Mouse (Mus musculus) embryo, embryonic 11.5 days (tissue): Measurements from ENCODE around the gene Ptpre.

Source experiments
- DNase-seq: peaks from one replicate; pipeline ENCODE4 v3.0.0-alpha.2; 2012; ENCODE audit warnings: low read depth, low spot score

Ptpre gene

DNA sequence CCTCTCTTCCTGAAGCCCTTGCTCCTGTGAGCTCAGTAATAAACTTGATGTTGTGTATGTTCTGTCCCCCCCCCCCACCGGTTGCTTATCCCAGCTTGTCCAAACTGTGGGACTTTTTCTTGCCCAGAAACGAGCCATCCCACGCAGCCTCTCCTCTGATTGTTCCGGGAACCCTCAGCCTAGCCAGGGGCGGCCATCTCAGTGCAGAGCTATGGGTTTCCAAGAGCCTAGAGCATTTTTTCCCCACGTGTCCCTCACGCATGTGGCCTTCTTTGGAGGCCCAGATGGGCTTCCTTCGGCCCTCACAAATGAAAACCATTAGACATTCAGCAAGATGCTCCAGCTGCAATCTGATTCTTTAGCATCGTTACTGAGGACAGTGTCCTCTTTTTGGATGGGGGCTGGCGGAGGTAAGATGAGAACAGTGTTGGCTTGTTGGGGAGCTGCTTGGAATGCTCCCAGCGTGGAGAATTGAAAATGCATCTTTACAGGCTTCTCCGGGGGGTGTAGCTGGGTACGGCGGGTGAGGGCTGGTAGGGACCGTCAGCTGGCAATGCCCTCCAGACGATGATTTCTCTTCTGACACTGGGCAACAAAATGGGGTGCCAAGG is 41.5 kb downstream of the Ptpre start:
- no peak for DNase-seq

DNA sequence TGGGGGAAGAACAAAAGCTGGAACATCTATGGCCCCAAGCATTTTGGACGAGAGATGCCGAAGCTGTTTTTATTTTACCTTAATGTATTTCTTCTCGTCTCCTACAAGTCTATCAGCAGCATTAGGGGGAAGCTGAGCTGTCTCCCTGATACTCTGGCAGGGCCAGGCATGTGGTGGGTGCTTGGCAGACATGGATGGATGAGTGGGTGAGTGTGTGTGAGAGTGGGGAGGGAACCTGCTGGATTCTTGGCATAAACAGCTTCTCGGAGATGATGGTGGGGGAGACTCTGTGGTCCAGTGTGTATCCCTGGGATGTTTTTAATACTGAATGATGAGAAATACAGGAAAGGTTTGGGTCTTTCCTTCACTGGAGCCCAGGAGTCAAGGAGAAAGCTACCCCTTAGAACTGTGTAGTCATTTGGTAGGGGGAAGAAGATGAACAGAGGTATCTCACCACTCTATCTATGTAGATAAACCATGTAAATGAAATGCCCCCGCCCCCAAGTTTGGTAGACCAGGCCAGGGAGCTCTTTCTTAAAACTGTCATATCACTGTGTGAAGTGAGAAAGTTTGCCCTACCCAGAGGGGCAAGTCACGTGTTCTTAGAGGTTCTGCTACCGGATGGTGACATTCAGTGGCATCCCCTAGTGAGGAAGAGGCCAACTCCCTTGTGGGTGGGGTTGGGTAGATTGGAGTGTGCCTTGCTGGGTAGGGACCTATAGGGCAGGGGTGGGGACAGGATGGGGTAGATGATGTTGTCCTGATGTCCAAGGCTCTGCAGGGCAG is 43.2 kb downstream of the Ptpre start:
- DNase-seq, result no peak

DNA sequence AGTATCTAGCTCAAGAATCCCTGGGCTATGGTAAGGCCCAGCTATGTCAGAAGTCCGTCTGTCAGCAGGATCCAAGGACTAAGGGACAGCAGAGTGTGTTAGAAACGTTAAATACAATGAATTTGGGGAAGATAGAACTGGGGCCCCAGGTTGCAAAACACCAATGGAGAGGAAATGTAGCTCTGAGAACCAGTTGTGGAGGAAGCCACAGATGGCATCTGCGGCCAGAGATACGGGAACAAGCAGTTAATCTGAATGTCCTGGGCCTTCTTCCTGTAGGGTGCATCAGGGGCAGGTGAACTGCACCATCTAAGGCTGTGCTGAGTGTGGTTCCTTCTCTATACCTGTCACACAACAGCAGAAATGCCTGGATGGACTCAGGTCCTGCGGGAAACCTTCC is 43.8 kb downstream of the Ptpre start:
- DNase-seq, result no peak

DNA sequence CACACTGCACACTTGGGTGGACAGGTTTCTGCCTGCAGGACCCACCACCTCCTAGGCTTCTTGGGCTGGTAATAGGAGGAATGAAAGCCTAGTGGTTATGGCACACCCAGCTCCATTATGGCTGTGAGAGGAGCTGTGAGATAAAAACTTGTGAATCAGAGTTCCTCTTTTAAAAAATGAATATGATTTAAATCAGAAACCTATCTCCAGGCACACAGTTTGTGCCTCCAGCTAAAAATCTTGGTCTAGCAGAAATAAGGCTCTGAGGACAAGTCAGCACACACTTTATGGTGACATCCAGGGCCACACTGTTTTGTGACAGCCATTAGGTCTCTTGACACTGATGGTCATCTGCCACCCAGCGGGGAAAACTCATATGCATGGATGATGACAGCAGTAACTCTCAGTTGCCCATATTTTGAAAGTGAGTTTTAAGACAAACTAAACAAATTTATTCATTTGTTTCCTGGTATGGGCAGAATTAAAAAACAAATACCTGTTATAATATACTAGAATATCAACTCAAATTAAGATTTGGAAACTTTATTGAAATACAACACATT is 47.9 kb downstream of the Ptpre start:
- DNase-seq, result no peak

DNA sequence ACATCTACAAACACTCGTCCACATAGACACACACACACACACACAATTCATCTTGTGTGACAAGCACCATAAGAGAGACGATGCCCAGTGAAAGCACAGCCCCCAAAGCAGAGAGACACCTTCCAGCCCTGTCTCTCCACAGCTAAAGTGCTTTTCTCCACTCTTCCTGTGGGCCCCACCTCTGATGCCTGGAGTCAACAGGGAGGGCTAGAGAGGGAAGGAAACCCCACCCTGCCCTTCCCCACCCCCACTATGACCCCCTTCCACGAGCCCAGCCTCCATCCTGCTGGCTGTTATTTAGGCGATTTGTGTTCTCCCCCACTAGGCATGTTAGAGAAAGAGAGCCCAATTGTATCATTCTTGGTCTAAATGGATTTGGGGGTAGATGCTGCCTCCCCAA is 49.1 kb downstream of the Ptpre start:
- DNase-seq, result no peak

DNA sequence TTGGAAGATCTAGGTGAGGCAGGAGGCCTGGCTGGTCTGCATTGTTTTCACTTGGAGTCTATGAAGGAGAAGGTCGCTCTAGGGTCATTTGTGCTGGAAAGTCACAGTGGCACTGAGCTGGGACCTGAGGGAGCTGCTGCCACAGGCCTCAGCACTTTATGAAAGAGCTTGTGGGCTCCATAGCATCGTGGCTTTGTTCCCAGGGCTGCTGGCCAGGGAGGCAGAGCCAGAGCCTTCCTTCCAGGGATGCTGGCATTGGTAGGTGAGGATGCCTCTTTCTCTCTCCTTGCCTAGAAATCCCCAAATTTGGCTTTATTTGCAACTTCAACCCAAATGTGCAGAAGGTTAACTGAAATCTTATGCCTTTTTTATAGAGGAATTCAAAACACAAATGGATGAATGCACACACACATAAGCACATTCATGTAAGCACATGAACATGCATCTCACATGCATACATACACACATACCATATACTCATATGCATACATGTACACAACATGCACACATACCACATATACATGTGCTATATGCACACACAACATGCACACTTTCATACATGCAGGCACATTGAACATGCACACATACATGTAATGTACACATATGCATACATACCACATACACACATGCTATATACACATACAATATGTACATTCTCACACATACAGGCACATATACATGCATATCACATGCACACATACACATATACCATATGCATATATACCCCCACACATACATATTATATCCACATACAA is 50.7 kb downstream of the Ptpre start:
- no peak for DNase-seq

DNA sequence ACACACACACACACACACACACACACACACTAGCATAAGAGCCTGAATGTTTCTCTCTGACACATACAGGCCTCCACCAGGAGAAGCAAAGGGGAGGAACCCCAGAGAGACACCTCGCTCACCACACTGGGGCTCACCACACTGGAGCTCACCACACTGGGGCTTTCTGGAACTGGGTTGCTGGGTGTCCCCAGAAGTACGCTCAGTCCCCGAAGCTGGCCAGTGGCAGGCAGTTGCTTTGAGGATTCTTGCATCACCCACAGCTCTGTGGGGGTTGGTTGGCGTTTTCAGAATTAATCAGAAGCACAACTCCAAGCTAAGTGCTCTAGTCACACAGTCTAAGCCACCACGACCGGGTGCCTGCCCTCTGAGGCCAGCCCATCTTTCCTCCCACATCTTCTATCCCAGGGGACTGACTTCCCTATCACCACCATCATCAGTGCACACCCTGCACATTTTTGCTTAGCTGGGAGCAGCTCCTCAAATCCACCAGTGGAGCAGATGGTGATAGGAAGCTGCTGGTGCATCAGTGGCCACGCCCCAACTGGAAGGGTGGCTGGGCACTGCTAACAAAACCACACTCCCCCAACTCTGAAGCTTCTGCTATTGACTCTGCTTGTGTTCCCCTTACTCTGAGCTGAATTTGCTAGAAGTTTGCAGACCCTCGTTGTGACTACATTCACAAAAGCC is 51.5 kb downstream of the Ptpre start:
- DNase-seq, result no peak

DNA sequence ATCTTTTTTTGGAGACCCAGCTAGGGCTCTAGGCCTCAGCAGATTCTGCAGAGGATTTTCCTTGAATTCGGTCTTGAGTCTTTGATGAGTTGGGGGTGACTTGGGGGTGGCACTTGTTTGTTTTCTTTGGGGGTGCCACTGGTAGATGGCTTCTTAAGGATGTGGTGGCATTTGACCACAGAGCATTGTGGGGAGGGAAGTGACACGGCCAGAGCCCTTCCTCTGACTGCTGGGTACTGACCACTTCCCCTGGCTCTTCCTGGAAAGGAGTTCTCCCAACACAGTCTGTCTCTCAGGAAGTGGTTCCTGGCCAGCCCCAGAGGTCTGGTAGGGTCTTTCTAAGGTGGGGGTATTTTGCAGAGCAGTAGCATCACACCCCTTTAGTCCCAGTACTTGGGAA is 54.2 kb downstream of the Ptpre start:
- DNase-seq, result no peak

DNA sequence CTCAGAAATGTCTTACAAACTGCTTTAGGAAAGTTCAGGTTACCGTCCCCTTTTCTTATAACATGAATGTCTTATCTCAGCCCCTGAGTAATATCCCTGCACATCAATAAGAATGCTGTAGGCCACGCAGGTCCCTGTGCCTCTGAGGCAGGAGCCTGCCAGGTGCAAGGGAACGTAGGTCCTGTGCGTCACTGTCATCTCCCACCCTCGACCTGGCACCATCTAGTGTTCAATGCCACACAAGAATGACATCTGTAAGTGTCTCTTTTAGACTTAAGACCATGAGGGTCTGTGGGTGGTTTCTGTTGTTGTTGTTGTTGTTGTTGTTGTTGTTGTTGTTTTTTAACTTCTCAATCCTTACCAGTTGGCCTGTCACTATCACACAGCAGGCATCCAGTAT is 56.0 kb downstream of the Ptpre start:
- no peak for DNase-seq

DNA sequence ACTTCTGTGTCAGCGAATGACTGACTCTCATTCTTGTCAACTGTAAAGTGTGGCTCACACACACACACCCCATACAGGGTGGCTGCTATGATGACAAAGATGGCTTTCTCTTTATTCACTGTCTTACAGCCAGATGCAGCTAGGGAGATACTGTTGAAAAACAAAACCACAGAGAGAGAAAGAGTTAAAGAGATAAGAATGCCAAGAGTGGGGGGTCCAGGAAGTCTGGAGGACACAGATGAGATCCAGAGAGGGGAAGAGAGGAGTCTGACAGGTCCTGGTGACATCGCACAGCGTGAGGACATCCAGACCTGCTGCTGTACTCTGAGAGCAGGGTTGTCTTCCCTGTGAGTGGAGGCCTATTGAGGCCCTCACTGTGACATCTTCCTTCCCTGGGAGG is 56.5 kb downstream of the Ptpre start:
- DNase-seq, result no peak

DNA sequence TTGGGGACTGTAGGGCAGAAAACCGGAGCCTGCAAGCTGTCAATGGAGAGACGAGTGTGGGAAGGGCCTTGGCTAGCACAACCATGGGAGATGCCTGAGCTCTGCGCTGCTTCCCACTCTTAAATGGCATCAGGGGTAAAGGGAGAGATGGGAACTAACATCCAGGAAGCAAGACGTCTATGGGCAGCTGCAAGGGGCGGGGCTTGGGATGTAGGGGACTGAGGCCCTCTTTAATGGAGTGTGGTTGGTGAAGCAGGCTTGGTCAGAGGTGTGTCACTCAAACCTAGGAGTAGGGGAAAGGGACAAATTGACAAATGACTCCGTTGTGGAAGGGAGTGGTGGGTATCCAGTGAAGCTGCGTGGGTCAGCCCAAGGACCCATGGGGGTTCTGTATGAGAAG is 57.4 kb downstream of the Ptpre start:
- DNase-seq, result no peak

DNA sequence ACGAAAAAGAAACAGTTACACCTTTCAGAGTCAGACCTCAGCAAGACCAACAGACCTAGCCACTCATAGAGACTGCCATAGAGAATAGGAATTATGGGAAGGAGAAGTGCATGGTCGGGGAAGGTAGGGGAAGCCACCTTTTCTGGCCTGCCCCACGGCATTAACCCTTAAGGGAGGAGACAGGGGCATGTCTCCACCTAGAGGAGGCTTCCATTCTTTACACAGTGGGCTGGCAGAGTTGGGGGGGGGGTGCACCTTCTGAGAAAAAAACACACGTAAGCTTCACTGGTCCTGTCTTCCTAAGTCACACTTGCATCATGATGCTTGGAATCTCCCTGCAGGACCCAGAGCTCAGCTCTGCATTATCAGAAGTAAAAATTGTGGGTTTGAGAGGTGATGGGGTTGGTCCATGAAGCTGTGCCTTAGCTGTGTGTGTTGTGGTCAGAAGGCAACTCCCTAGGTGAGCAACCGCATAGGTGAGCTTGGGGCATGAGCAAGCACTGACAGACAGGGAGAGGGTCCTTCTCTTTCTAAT is 58.4 kb downstream of the Ptpre start:
- DNase-seq, result no peak

DNA sequence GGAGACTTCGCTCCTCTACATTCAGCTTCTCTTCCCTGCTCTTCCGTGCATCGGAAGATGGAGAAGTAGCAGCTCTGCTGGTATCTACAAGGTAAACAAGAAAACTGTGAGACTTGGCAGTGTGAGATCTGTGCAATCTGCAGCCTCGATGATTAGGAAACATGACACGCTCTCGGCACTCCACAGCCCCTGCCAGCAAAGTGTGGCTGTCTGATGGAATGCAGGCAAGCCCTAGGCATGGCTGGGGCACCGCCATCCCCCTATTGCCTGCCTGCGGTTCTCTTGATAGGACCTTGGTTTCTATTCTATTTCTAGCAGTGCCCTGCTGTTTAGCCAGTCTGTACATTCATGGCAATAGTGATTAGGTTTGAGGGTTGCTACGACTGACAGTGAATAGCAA is 59.7 kb downstream of the Ptpre start:
- DNase-seq, result no peak

DNA sequence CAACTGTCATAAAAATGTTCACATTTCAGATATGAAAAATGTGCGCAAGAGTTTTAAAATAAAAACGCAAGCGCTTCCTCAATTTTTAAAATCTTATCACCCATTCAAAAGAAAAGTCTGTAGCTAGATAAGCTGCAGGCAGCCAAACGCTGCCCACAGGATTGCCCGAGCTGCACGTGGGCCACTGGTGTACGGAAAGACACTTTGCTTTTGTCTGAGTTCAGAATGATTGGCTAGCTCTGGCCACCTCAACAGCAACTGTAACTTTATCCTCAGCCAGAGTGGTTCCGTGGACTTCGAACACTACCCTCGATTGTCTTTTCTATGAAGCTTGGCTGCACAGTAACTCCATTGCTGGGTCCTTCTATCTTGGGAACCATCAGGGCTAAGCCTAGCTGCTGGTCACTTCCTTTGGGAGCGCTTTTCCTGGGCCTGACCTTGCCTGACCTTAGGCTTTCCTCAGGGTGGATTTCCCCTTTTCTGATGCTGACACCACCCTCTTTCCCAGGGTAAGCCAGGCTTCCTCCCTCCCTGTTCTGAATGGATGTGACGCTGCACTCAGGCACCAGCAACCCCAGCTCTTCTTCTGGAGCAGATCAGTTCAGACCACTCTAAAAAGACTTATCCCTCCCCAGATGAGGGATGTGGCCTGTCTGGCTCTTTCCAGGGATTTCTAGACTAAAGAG is 60.5 kb downstream of the Ptpre start:
- no peak for DNase-seq

DNA sequence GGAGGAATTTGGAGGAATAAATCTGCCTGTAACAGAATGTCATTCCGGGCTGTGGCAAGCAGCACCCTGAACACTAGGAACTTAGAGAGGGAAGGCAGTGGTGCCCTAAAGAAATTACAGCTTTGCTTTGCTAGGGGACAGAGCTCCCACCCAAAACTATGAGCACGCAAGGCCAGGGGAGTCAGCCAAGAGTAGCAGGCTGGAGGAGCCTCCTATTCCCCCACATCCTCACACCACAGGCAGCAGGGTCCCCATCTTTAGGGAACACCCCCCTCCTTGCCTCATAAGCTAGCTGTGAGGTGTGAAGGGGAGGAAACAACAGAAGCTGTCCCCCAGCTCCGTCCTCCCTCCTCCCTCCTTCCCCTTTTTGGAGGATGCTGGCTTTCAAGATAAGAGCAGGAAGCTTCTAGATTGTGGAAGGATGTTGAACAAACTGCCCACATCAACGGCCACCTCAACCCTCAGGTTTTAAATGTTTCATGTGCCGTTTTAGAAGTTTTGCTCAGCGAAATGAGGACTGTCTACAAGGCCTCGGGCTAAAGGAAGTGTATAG is 61.1 kb downstream of the Ptpre start:
- no peak for DNase-seq

DNA sequence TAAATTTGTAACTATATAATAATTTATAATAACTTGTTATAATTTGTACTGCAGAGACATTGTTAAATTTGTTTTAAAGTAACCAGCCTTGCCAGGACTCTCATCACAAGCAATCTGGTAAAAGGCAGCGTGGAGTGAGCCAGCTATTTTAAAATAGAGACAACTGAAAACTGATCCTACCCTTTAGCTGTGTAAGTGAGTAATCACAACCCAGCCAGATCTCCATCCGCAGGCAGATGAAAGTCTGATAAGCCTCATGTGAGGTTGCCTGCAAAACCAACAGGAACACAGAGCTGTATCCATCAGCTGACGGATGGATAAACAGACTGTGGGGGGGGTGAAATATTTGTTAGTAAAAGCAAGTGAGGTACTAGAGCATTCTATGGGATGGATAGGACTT is 62.8 kb downstream of the Ptpre start:
- DNase-seq, result no peak

DNA sequence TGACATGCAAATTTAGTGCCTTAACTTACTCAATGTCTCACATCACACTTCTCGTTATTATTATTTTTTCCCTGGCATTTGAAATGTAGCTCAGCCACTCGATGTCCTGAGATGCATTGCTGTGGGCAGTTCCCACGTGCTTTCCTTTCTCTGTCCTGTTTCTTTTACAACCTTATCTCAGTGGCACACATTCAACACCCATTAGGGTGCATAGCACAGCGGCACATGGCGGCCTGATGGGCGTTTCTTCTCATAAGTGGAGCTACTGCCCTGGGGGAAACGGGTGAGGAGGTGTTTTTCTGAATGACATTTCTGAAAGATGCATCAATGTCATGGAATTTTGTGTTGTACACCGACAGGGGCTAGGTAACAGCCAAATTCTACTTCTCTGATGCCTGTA is 64.3 kb downstream of the Ptpre start:
- DNase-seq, result no peak

DNA sequence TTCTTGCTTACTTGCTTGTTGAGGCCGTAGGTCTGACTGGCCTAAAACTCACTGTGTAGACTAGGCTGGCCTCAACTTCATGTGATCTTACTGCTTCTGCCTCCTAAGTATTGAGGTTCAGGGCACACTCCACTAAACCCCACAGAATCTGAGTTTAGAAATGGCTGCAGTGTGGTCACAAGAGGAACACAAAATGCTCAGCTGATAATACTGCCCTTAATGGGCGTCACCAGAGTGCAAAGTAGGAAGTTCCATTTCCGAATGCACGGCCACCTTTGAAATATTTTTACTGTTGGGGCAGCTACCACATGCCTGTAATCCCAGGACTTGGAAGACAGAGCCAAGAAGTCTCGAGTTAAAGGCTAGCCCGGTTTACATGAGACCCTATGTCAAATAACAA is 65.0 kb downstream of the Ptpre start:
- no peak for DNase-seq

DNA sequence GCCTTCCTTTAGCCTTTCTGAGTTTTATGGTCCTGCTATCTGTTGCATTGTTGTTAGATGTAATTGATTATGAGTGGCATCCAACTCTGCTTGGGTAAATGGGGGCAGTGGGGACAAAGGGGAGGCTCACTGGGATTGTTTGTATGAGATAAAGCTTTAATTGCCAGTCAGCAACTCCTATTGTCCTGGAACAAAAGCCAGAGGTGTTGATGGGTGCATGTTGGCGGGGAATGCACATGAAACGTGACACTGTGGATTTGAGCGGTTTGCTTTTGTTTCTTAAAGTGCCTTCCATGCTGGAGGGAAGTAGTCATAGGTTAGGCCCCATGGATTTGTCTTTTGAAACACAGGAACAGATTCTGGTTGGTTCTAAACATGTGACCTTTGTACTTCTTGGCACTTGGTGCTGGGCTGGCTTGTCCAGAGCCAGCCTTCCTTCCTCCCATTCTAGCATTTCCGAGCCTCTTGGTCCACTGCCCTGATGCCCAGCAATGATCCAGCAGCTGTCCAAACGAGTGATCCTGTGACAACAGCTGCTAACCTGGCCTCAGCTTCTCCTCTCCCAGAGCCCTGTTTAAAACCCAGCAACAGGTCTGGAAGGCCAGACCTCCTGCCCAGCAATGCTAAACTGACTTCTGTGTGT is 65.7 kb downstream of the Ptpre start:
- DNase-seq, result no peak
